Mouse (Mus musculus): ENCODE measurements at regions not wholly inside any gene's neighbourhood (a gene's known extent, or its start where the extent isn't known, plus 50 kb on each side); places are given as distances from the start of the nearest gene placed in this dataset.

DNA sequence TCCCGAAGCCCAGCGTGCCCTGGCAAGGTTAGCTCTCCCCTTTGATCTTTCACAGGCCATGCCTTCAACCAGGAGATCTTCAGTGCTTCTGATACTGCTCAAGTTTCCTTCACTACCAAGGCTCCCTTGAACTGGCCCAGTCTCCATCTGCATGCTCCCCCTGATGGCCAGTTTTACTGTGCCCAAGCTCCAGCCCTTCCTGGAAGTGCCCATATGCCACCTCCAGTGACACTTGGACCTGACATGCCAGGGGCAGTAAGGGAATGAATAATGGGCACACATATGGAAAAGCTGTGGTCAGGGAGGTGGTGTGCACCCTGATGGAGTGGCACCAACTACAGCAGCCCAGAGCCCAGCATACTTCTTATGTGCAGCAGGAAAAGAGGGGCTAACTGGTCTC is 256.7 kb upstream of the Zmiz1 start:
- Histone ChIP-seq H3K36me3 (ENCODE audit: insufficient read depth, low read length) (no peaks in the 10 kb centered on the region), H3K9me3 (ENCODE audit: low read length) (no peaks in the 10 kb centered on the region), H3K27me3 (ENCODE audit: insufficient read depth, low read length) (peaks cover 20% of the 10 kb centered on the region), H3K4me1 (replicated peaks; ENCODE audit: low read depth, low read length) (no peaks in the 10 kb centered on the region), H3K4me3 (replicated peaks; ENCODE audit: low read length) (no peak overlapping the region)
- no peak for TF ChIP-seq POU5F1 (IDR thresholded peaks at IDR 0.05; ENCODE audit: borderline replicate concordance, low read length)
- no peak for TF ChIP-seq CTCF (conservative IDR thresholded peaks at IDR 0.05; ENCODE audit: low read length)
- no peak for TF ChIP-seq NANOG (IDR thresholded peaks at IDR 0.05; ENCODE audit: borderline replicate concordance, low read length)

- Histone ChIP-seq H3K4me1 (replicated peaks; ENCODE audit: low read depth, low read length) (no peaks in the 10 kb centered on the region), H3K9me3 (ENCODE audit: low read length) (no peaks in the 10 kb centered on the region), H3K4me3 (replicated peaks; ENCODE audit: low read length) (no peak overlapping the region), H3K36me3 (ENCODE audit: insufficient read depth, low read length) (no peaks in the 10 kb centered on the region), H3K27me3 (ENCODE audit: insufficient read depth, low read length) (peaks cover 20% of the 10 kb centered on the region)
- TF ChIP-seq NANOG (IDR thresholded peaks at IDR 0.05; ENCODE audit: borderline replicate concordance, low read length) (no peak), POU5F1 (IDR thresholded peaks at IDR 0.05; ENCODE audit: borderline replicate concordance, low read length) (no peak), CTCF (conservative IDR thresholded peaks at IDR 0.05; ENCODE audit: low read length) (no peak)
Observed at GRCm38 (mm10) chr14:25204091-25204490, 254.9 kb upstream of the Zmiz1 start.

GRCm38 (mm10) chr14:25206855-25207254 is 252.1 kb upstream of the Zmiz1 start:
- no peak overlapping the region for H3K4me3 ChIP-seq (replicated peaks; ENCODE audit: low read length)
- peaks cover 9% of the 10 kb centered on the region for H3K27me3 ChIP-seq (ENCODE audit: insufficient read depth, low read length)
- no peaks in the 10 kb centered on the region for H3K9me3 ChIP-seq (ENCODE audit: low read length)
- H3K36me3 ChIP-seq (ENCODE audit: insufficient read depth, low read length), result no peaks in the 10 kb centered on the region
- no peak for TF ChIP-seq CTCF (conservative IDR thresholded peaks at IDR 0.05; ENCODE audit: low read length)
- no peak for TF ChIP-seq POU5F1 (IDR thresholded peaks at IDR 0.05; ENCODE audit: borderline replicate concordance, low read length)
- no peak for TF ChIP-seq NANOG (IDR thresholded peaks at IDR 0.05; ENCODE audit: borderline replicate concordance, low read length)
- H3K4me1 ChIP-seq (replicated peaks; ENCODE audit: low read depth, low read length), result no peaks in the 10 kb centered on the region

GRCm38 (mm10) chr14:25207422-25207821 is 251.6 kb upstream of the Zmiz1 start:
- peaks cover 3% of the 10 kb centered on the region for H3K27me3 ChIP-seq (ENCODE audit: insufficient read depth, low read length)
- TF ChIP-seq CTCF (conservative IDR thresholded peaks at IDR 0.05; ENCODE audit: low read length), result no peak
- no peak for TF ChIP-seq POU5F1 (IDR thresholded peaks at IDR 0.05; ENCODE audit: borderline replicate concordance, low read length)
- no peak for TF ChIP-seq NANOG (IDR thresholded peaks at IDR 0.05; ENCODE audit: borderline replicate concordance, low read length)
- H3K4me1 ChIP-seq (replicated peaks; ENCODE audit: low read depth, low read length), result no peaks in the 10 kb centered on the region
- no peak overlapping the region for H3K4me3 ChIP-seq (replicated peaks; ENCODE audit: low read length)
- no peaks in the 10 kb centered on the region for H3K9me3 ChIP-seq (ENCODE audit: low read length)
- H3K36me3 ChIP-seq (ENCODE audit: insufficient read depth, low read length), result no peaks in the 10 kb centered on the region

- H3K36me3 ChIP-seq (ENCODE audit: insufficient read depth, low read length), result no peaks in the 10 kb centered on the region
- H3K4me1 ChIP-seq (replicated peaks; ENCODE audit: low read depth, low read length), result no peaks in the 10 kb centered on the region
- H3K4me3 ChIP-seq (replicated peaks; ENCODE audit: low read length), result no peak overlapping the region
- no peaks in the 10 kb centered on the region for H3K9me3 ChIP-seq (ENCODE audit: low read length)
- no peak for TF ChIP-seq CTCF (conservative IDR thresholded peaks at IDR 0.05; ENCODE audit: low read length)
- no peak for TF ChIP-seq NANOG (IDR thresholded peaks at IDR 0.05; ENCODE audit: borderline replicate concordance, low read length)
- no peak for TF ChIP-seq POU5F1 (IDR thresholded peaks at IDR 0.05; ENCODE audit: borderline replicate concordance, low read length)
- peaks cover 3% of the 10 kb centered on the region; the same call in 1 of the 2 replicates for H3K27me3 ChIP-seq (ENCODE audit: insufficient read depth, low read length)
Observed at GRCm38 (mm10) chr14:25208221-25209056, 250.5 kb upstream of the Zmiz1 start.

DNA sequence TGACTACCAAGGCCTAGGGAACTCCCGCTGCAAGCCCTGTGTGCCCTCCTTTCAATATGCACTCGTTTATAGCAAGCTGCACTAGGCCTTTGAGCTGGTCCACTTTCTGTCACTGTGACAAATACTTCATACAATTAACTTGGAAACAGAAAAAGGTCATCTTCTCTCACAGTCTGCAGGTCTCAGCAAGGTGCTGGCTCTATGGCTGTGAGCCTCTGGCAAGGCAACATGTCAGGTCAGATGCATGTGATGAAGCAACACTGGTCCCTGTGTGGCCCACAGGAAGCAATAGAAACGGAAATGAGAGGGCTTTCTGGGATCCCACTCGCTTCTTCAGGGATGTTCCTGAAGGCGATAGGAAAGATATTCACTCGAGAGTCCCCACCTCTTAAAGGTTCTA is 245.9 kb upstream of the Zmiz1 start:
- Histone ChIP-seq H3K27me3 (ENCODE audit: insufficient read depth, low read length) (peaks cover 3% of the 10 kb centered on the region; the same call in 1 of the 2 replicates), H3K36me3 (ENCODE audit: insufficient read depth, low read length) (no peaks in the 10 kb centered on the region), H3K4me1 (replicated peaks; ENCODE audit: low read depth, low read length) (no peaks in the 10 kb centered on the region), H3K4me3 (replicated peaks; ENCODE audit: low read length) (no peak overlapping the region), H3K9me3 (ENCODE audit: low read length) (no peaks in the 10 kb centered on the region)
- TF ChIP-seq CTCF (conservative IDR thresholded peaks at IDR 0.05; ENCODE audit: low read length), result no peak
- TF ChIP-seq NANOG (IDR thresholded peaks at IDR 0.05; ENCODE audit: borderline replicate concordance, low read length), result no peak
- no peak for TF ChIP-seq POU5F1 (IDR thresholded peaks at IDR 0.05; ENCODE audit: borderline replicate concordance, low read length)

DNA sequence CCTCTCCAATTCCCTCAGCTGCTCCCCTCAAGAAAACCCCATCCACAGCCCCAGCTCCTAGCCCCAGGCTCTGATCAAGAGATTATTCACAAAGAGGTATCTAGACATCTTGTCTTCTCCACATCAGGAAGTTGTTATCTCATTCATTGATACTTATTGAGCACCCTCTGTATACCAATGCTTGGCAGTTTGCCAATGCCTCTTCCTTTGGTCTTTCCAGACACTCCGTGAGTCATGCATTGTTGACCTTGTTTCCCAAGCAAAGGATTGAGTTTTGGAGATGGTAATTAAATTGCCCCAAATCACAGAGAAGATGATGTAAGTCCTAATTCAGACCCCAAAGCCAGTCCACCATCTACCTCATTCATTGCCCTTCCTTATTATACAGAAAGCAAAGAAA is 235.9 kb upstream of the Zmiz1 start:
- TF ChIP-seq POU5F1 (IDR thresholded peaks at IDR 0.05; ENCODE audit: borderline replicate concordance, low read length) (no peak), CTCF (conservative IDR thresholded peaks at IDR 0.05; ENCODE audit: low read length) (no peak), NANOG (IDR thresholded peaks at IDR 0.05; ENCODE audit: borderline replicate concordance, low read length) (no peak)
- Histone ChIP-seq H3K27me3 (ENCODE audit: insufficient read depth, low read length) (peaks cover 18% of the 10 kb centered on the region; the same call in 1 of the 2 replicates), H3K36me3 (ENCODE audit: insufficient read depth, low read length) (no peaks in the 10 kb centered on the region), H3K4me3 (replicated peaks; ENCODE audit: low read length) (no peak overlapping the region), H3K9me3 (ENCODE audit: low read length) (no peaks in the 10 kb centered on the region), H3K4me1 (replicated peaks; ENCODE audit: low read depth, low read length) (peaks cover 14% of the 10 kb centered on the region)

DNA sequence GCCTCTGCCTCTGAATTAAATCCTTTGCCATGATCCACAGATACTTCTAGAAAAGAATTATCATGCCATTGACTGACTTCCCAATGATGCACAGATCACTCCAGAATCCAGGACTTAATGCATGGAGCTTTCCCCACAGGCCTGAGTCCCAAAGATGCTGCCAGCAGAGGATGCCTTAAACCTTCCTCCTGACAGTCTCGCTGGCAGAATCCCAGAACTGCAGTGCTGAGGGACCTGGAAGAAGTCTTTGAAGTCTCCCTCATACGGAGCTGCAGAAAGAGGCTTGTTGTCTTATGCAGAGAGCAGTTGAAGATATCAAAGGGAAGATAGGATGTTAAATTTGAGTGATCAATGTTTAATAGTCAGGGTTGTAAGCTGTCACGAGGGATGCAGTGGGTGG is 233.8 kb upstream of the Zmiz1 start:
- TF ChIP-seq CTCF (conservative IDR thresholded peaks at IDR 0.05; ENCODE audit: low read length) (no peak), POU5F1 (IDR thresholded peaks at IDR 0.05; ENCODE audit: borderline replicate concordance, low read length) (no peak), NANOG (IDR thresholded peaks at IDR 0.05; ENCODE audit: borderline replicate concordance, low read length) (no peak)
- Histone ChIP-seq H3K27me3 (ENCODE audit: insufficient read depth, low read length) (peaks cover 28% of the 10 kb centered on the region; the same call in 1 of the 2 replicates), H3K4me1 (replicated peaks; ENCODE audit: low read depth, low read length) (peaks cover 14% of the 10 kb centered on the region), H3K4me3 (replicated peaks; ENCODE audit: low read length) (no peak overlapping the region), H3K36me3 (ENCODE audit: insufficient read depth, low read length) (no peaks in the 10 kb centered on the region), H3K9me3 (ENCODE audit: low read length) (no peaks in the 10 kb centered on the region)
